Mouse (Mus musculus) thymus, adult 2 months (tissue): Measurements from ENCODE around the gene Mnat1.

Experiments
- CTCF ChIP-seq: fragments of 200-500 bp; IDR thresholded peaks from 2 replicates; pipeline ENCODE4 v1.5.1; 2012; ENCODE audit warnings: mild to moderate bottlenecking, control low read depth, low read length, moderate library complexity, borderline replicate concordance; ENCODE audit not compliant: control insufficient read depth, poor library complexity, insufficient read depth; ENCODE audit errors: extremely low read depth
- POLR2A ChIP-seq: fragments of 200-500 bp; IDR thresholded peaks from 2 replicates; pipeline ENCODE4 v1.6.1; 2012; ENCODE audit warnings: mild to moderate bottlenecking, low read length, control low read depth, moderate library complexity; ENCODE audit not compliant: control insufficient read depth, poor library complexity, insufficient read depth; ENCODE audit errors: extremely low read depth

DNA sequence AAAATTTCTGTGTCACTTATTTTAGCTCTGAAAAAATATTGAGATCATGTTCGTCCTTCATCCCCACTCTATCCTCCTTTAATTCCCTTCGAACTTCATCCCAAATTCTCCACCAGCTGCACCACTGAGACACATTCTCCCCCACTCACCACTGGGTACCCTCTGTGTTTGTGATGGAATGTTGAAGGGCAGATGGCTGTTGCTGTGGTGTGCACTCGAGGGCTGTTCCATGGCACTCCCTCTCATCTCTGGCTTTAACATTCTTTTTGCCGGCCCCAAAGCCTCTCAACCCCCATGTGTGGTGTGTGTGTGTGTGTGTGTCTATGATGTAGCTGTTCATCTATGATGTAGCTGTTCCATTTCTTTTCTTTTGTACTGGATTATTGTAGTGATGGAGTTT lies 1.7 kb downstream of the Mnat1 start:
- TF ChIP-seq POLR2A (no peak), CTCF (no peak)
